Mouse (Mus musculus): ENCODE measurements around the gene Capsl. TPM values are rescaled to one million over a fixed set of nuclear protein-coding genes. Genes with fewer than 3 reads are reported as not detected.

Capsl gene
- polyA plus RNA-seq, 1 experiment from 2014 or later, result 7.9 TPM

Other genes with a start within 250 kb of the Capsl start
- not detected in 2 replicates for gene Ugt3a1, start 159.1 kb upstream of the Capsl start, polyA plus RNA-seq (2014; fragmentation: Nextera tagmentation; extraction: Ambion mirVana)
- not detected in 2 replicates for gene Ugt3a2, start 100.5 kb upstream of the Capsl start, polyA plus RNA-seq (2014; fragmentation: Nextera tagmentation; extraction: Ambion mirVana)
- gene Il7r, start 94.1 kb downstream of the Capsl start, polyA plus RNA-seq (2014; fragmentation: Nextera tagmentation; extraction: Ambion mirVana), result 0.36 and 0.62 TPM in 2 replicates